Mouse (Mus musculus) inflammation-experienced regulatory T-cells (primary cell): ENCODE results near the gene Olfr26. TPM values are rescaled to one million over a fixed set of nuclear protein-coding genes. Genes with fewer than 3 reads are reported as not detected.

Experiments
- polyA plus RNA-seq, 2 experiments: library from polyadenylated mRNA; unstranded; fragments of 100-300 nt; shearing (Covaris generic); gene quantifications; one replicate each; pipeline ENCODE4 v1.2.1; 2017

Gene Olfr26
- polyA plus RNA-seq = under 1 TPM in 1 of 2 experiments, not detected in 1; 0.31 TPM

DNA sequence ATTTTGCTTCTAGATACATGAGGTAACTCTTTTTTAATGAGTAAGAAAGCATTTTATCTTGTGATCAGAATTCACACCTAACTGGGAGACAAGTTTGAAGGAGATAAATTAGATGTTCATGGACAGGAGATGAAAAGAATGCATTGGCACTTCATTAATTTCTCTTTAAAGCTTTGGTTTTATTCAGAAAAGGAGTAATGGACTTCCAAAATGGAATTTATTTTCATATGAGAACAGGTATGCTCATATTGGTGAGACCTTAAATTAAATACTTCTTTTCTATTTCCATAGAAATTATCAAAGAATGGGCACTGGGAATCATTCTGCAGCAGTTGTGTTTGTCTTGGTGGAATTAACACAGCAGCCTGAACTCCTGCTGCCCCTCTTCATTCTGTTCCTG, at the start of gene Olfr26:
Gene Olfr26 (plus strand): TSS at position 301 of the 400 bp plus-strand sequence.

DNA sequence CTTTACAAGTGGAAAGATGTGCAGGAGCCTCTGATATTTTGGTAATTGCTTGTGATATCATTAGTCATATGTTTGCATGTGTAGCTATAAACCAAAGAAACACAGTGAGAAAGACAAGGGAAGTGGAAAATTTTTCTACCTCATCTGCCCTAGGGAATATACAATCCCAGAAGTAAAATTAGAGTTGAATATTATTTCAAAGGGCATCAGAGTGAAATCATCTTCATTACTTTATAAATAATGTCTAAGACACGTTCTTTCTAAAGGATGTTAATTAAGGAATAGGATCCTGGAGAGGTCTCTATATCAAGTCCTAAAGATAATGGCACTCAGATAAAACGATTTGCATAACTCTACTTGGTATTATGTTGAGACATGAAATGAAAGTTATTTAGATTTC, 40.5 kb upstream of the Olfr26 start, which contains the start of gene Olfr922:
Gene Olfr922 (plus strand): TSS at position 301 of the 400 bp plus-strand sequence.

DNA sequence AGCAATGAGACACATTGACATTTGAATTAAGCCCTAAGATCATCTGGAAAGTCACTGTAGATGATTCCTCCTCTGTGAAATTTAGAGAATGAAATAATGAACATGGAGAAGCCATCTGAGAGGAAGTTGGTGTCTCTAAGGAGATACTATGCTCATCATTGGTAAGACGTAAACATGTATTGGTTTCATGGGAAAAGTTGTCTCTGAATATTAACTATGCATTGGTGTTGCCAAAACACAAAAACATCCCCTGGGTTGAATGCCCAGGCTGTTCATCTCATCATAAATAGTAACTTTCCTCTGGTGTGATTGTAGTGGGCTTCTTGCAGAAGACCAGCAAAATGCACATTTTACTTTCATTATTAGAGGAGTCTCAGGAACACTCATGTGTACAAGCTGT, 28.6 kb upstream of the Olfr26 start, which contains the start of gene Olfr923:
Gene Olfr923 (plus strand): TSS at position 301 of the 400 bp plus-strand sequence.

GRCm38 (mm10) chr9:38844149-38844548, 10.7 kb upstream of the Olfr26 start, which contains the start of gene Olfr924:
TSS of gene Olfr924 (plus strand) at chr9:38844449.

GRCm38 (mm10) chr9:38876826-38877225, 22.0 kb downstream of the Olfr26 start, which contains the start of gene Olfr926:
TSS of gene Olfr926 (plus strand) at chr9:38877126.

Other genes with a start within 250 kb of the Olfr26 start
- gene Olfr914, start 250.0 kb upstream of the Olfr26 start, polyA plus RNA-seq = under 1 TPM in 1 of 2 experiments, not detected in 1; 0.11 TPM
- under 1 TPM; 0.30 to 0.87 TPM for gene Olfr916, start 195.2 kb upstream of the Olfr26 start, polyA plus RNA-seq
- gene Olfr917, start 189.2 kb upstream of the Olfr26 start, polyA plus RNA-seq = not detected
- gene Olfr918, start 180.5 kb upstream of the Olfr26 start, polyA plus RNA-seq = under 1 TPM in 1 of 2 experiments, not detected in 1; 0.04 TPM
- gene Olfr919, start 151.4 kb upstream of the Olfr26 start, polyA plus RNA-seq = not detected
- gene Vwa5a, start 136.8 kb upstream of the Olfr26 start, polyA plus RNA-seq = 10 to 100 TPM; 36.6 to 44.6 TPM
- 1 to 10 TPM in 1 of 2 experiments, under 1 TPM in 1; 0.17 to 1.5 TPM for gene Olfr920, start 102.8 kb upstream of the Olfr26 start, polyA plus RNA-seq
- under 1 TPM in 1 of 2 experiments, not detected in 1; 0.09 TPM for gene Olfr921, start 82.0 kb upstream of the Olfr26 start, polyA plus RNA-seq
- gene Olfr922, start 40.4 kb upstream of the Olfr26 start, polyA plus RNA-seq = not detected
- 1 to 10 TPM in 1 of 2 experiments, not detected in 1; 1.5 TPM for gene Olfr923, start 28.5 kb upstream of the Olfr26 start, polyA plus RNA-seq
- gene Olfr924, start 10.6 kb upstream of the Olfr26 start, polyA plus RNA-seq = not detected
- not detected for gene Olfr926, start 22.1 kb downstream of the Olfr26 start, polyA plus RNA-seq
- not detected for gene Olfr930, start 74.7 kb downstream of the Olfr26 start, polyA plus RNA-seq
- gene Olfr933, start 117.3 kb downstream of the Olfr26 start, polyA plus RNA-seq = under 1 TPM in 1 of 2 experiments, not detected in 1; 0.18 TPM
- not detected for gene Olfr934, start 133.3 kb downstream of the Olfr26 start, polyA plus RNA-seq
- gene Olfr935, start 144.6 kb downstream of the Olfr26 start, polyA plus RNA-seq = under 1 TPM in 1 of 2 experiments, not detected in 1; 0.16 TPM
- gene Olfr146, start 168.3 kb downstream of the Olfr26 start, polyA plus RNA-seq = under 1 TPM in 1 of 2 experiments, not detected in 1; 0.99 TPM
- gene Olfr937, start 209.9 kb downstream of the Olfr26 start, polyA plus RNA-seq = not detected
- not detected for gene Olfr938, start 223.8 kb downstream of the Olfr26 start, polyA plus RNA-seq